Mouse (Mus musculus): ENCODE results near the gene Myh14. TPM values are rescaled to one million over a fixed set of nuclear protein-coding genes. Genes with fewer than 3 reads are reported as not detected.

Gene Myh14
- polyA plus RNA-seq, 1 experiment: 14.7 TPM

DNA sequence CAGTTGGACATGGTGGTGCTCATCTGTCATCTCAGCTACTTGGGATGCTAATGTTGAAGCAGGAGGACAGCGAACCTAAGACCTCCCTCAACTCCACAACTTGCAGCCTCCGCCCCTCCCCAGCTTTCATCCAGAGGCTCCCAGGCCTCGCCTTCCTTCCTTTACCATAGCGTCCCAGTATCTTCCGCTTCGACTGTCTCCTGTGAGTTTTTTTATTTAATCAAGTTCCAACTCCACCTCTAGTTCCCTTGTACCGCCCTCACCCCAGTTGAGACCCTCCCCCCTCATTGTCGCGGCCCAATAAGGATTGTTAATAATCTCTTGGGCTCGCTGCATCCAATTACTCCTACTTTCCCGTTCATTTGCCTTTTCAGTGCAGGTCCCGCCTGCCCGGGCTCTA is 80.7 kb downstream of the Myh14 start:
- H3K27ac ChIP-seq (ENCODE audit: insufficient read depth, low read length): peak overlapping the region; percentile 35
- no peaks in the 10 kb centered on the region for H3K27me3 ChIP-seq (ENCODE audit: control insufficient read depth, insufficient read depth, low read length, poor library complexity, severe bottlenecking)
- H3K36me3 ChIP-seq (ENCODE audit: control insufficient read depth, insufficient read depth, low read length, poor library complexity, severe bottlenecking): no peaks in the 10 kb centered on the region
- H3K9me3 ChIP-seq (replicated peaks; ENCODE audit: control insufficient read depth, insufficient read depth, low read length, poor library complexity, severe bottlenecking): no peaks in the 10 kb centered on the region
- no peaks in the 10 kb centered on the region for H3K4me1 ChIP-seq (ENCODE audit: control insufficient read depth, insufficient read depth, low read length)
- no peak for TF ChIP-seq EP300 (IDR thresholded peaks at IDR 0.05; ENCODE audit: insufficient read depth, low read depth, low read length)
- peak; percentile 13 for TF ChIP-seq POLR2A (IDR thresholded peaks at IDR 0.05; ENCODE audit: insufficient read depth, low read length)
- no peak for TF ChIP-seq CTCF (IDR thresholded peaks at IDR 0.05; ENCODE audit: low read depth, low read length)
- H3K4me3 ChIP-seq (ENCODE audit: low read depth, low read length): peak overlapping the region; percentile 90
- peak overlapping the region; percentile 52 for H3K9ac ChIP-seq (ENCODE audit: low read depth, poor library complexity, severe bottlenecking)

DNA sequence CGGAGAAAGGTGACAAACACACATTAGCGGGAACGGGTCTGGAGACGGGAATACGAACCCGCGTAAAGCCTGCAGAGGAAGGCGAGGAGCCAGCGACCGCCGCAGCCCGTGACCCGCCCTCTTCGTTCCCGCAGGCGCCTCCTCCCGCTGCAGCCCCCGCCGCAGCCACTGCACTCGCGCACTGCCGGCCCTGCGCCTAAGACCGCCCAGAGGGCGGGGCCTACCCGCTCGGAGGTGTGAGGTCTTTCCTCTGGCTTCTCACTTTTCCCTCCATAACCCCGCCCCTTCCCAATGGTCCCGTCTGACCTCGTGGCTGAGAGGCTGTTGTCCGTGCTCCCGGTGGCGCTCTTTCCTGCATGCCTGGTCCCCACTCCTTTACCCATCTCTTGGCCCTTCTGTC is 81.5 kb downstream of the Myh14 start:
- Histone ChIP-seq H3K9me3 (replicated peaks; ENCODE audit: control insufficient read depth, insufficient read depth, low read length, poor library complexity, severe bottlenecking) (no peaks in the 10 kb centered on the region), H3K4me3 (ENCODE audit: low read depth, low read length) (peak overlapping the region; percentile 90), H3K36me3 (ENCODE audit: control insufficient read depth, insufficient read depth, low read length, poor library complexity, severe bottlenecking) (no peaks in the 10 kb centered on the region), H3K27ac (ENCODE audit: insufficient read depth, low read length) (peak overlapping the region; percentile 35), H3K9ac (ENCODE audit: low read depth, poor library complexity, severe bottlenecking) (peak overlapping the region; percentile 52), H3K4me1 (ENCODE audit: control insufficient read depth, insufficient read depth, low read length) (no peaks in the 10 kb centered on the region), H3K27me3 (ENCODE audit: control insufficient read depth, insufficient read depth, low read length, poor library complexity, severe bottlenecking) (no peaks in the 10 kb centered on the region)
- TF ChIP-seq POLR2A (IDR thresholded peaks at IDR 0.05; ENCODE audit: insufficient read depth, low read length) (peak; percentile 70), EP300 (IDR thresholded peaks at IDR 0.05; ENCODE audit: insufficient read depth, low read depth, low read length) (peak; percentile 53; the same call in 1 of the 2 replicates), CTCF (IDR thresholded peaks at IDR 0.05; ENCODE audit: low read depth, low read length) (peak; percentile 26)

DNA sequence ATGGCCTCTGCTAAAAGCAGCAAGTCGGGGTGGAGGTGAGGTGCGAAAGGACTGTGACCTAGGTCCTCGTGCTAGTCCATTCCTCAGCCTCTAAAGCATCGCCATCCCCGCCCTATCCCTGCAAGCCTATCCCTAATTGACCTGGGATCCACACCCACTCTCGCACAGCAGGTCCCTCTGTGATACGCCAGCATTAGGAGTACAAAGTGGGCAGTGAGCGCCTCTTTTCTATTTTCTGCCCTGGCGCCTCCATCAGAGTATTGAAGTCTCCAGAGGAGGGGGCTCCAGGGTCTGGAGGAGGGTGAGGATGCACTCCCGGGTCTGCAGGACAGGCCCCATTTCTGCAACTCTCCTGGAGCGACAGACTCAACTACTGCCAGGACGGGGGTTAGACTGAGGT is 82.3 kb downstream of the Myh14 start:
- Histone ChIP-seq H3K27me3 (ENCODE audit: control insufficient read depth, insufficient read depth, low read length, poor library complexity, severe bottlenecking) (no peaks in the 10 kb centered on the region), H3K4me3 (ENCODE audit: low read depth, low read length) (peak overlapping the region; percentile 76), H3K4me1 (ENCODE audit: control insufficient read depth, insufficient read depth, low read length) (no peaks in the 10 kb centered on the region), H3K27ac (ENCODE audit: insufficient read depth, low read length) (no peak overlapping the region), H3K9me3 (replicated peaks; ENCODE audit: control insufficient read depth, insufficient read depth, low read length, poor library complexity, severe bottlenecking) (no peaks in the 10 kb centered on the region), H3K9ac (ENCODE audit: low read depth, poor library complexity, severe bottlenecking) (peak overlapping the region; percentile 33), H3K36me3 (ENCODE audit: control insufficient read depth, insufficient read depth, low read length, poor library complexity, severe bottlenecking) (no peaks in the 10 kb centered on the region)
- TF ChIP-seq CTCF (IDR thresholded peaks at IDR 0.05; ENCODE audit: low read depth, low read length) (no peak), EP300 (IDR thresholded peaks at IDR 0.05; ENCODE audit: insufficient read depth, low read depth, low read length) (no peak)

DNA sequence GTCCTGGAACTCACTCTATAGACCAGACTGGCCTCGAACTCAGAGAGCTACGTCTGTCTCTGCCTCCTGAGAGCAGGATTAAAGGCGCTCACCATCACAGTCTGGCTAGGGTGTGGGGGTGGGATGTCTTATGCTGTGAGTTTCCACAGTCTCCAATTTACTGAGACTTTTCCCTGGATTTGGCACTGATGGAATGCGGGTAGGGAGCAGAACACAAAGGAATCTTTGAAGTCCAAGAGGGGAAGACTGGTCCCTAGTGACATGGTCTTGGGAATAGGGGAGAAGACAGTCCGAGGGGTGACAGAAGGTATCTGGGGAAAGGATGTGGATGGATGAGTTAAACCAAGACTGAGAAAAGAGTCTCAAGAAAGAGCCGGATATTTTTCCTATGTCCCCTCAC is 83.0 kb downstream of the Myh14 start:
- Histone ChIP-seq H3K36me3 (ENCODE audit: control insufficient read depth, insufficient read depth, low read length, poor library complexity, severe bottlenecking) (no peaks in the 10 kb centered on the region), H3K27me3 (ENCODE audit: control insufficient read depth, insufficient read depth, low read length, poor library complexity, severe bottlenecking) (no peaks in the 10 kb centered on the region), H3K9ac (ENCODE audit: low read depth, poor library complexity, severe bottlenecking) (peak overlapping the region; percentile 33), H3K27ac (ENCODE audit: insufficient read depth, low read length) (no peak overlapping the region), H3K4me1 (ENCODE audit: control insufficient read depth, insufficient read depth, low read length) (no peaks in the 10 kb centered on the region), H3K4me3 (ENCODE audit: low read depth, low read length) (peak overlapping the region; percentile 53), H3K9me3 (replicated peaks; ENCODE audit: control insufficient read depth, insufficient read depth, low read length, poor library complexity, severe bottlenecking) (no peaks in the 10 kb centered on the region)
- TF ChIP-seq POLR2A (IDR thresholded peaks at IDR 0.05; ENCODE audit: insufficient read depth, low read length) (no peak), CTCF (IDR thresholded peaks at IDR 0.05; ENCODE audit: low read depth, low read length) (no peak), EP300 (IDR thresholded peaks at IDR 0.05; ENCODE audit: insufficient read depth, low read depth, low read length) (no peak)

DNA sequence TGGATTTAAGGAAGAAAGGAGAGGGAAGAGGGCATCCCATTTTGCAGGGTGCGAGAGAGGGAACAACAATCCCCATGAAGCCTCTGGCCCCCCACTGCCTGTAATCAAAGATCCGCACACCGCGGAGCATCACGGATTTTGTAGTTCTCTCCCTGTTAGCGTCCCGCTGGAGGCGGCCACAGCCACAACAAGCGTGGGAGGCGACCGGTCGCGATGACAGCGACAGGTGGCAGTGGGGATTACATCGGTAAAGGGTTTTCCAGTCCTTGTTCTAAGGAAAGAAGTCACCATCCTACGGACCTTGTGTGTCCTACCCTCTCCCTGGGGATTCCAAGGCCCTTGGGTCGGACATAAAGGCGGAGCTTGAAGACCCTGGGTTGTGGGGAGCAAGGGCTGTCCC is 83.7 kb downstream of the Myh14 start:
- peak overlapping the region; percentile 53 for H3K4me3 ChIP-seq (ENCODE audit: low read depth, low read length)
- H3K9me3 ChIP-seq (replicated peaks; ENCODE audit: control insufficient read depth, insufficient read depth, low read length, poor library complexity, severe bottlenecking): no peaks in the 10 kb centered on the region
- no peaks in the 10 kb centered on the region for H3K4me1 ChIP-seq (ENCODE audit: control insufficient read depth, insufficient read depth, low read length)
- H3K36me3 ChIP-seq (ENCODE audit: control insufficient read depth, insufficient read depth, low read length, poor library complexity, severe bottlenecking): no peaks in the 10 kb centered on the region
- peak overlapping the region; percentile 33; the same call in 1 of the 2 replicates for H3K9ac ChIP-seq (ENCODE audit: low read depth, poor library complexity, severe bottlenecking)
- TF ChIP-seq POLR2A (IDR thresholded peaks at IDR 0.05; ENCODE audit: insufficient read depth, low read length) (no peak), CTCF (IDR thresholded peaks at IDR 0.05; ENCODE audit: low read depth, low read length) (no peak), EP300 (IDR thresholded peaks at IDR 0.05; ENCODE audit: insufficient read depth, low read depth, low read length) (no peak)
- H3K27ac ChIP-seq (ENCODE audit: insufficient read depth, low read length): no peak overlapping the region
- no peaks in the 10 kb centered on the region for H3K27me3 ChIP-seq (ENCODE audit: control insufficient read depth, insufficient read depth, low read length, poor library complexity, severe bottlenecking)

GRCm38 (mm10) chr7:44586518-44586917 is 84.1 kb downstream of the Myh14 start:
- H3K36me3 ChIP-seq (ENCODE audit: control insufficient read depth, insufficient read depth, low read length, poor library complexity, severe bottlenecking): no peaks in the 10 kb centered on the region
- no peaks in the 10 kb centered on the region for H3K4me1 ChIP-seq (ENCODE audit: control insufficient read depth, insufficient read depth, low read length)
- H3K27me3 ChIP-seq (ENCODE audit: control insufficient read depth, insufficient read depth, low read length, poor library complexity, severe bottlenecking): no peaks in the 10 kb centered on the region
- no peaks in the 10 kb centered on the region for H3K9me3 ChIP-seq (replicated peaks; ENCODE audit: control insufficient read depth, insufficient read depth, low read length, poor library complexity, severe bottlenecking)
- H3K9ac ChIP-seq (ENCODE audit: low read depth, poor library complexity, severe bottlenecking): 0 out of 2 replicates have a peak overlapping the region, but pooled peaks have one; percentile 37
- peak overlapping the region; percentile 13 for H3K4me3 ChIP-seq (ENCODE audit: low read depth, low read length)
- TF ChIP-seq EP300 (IDR thresholded peaks at IDR 0.05; ENCODE audit: insufficient read depth, low read depth, low read length) (no peak), POLR2A (IDR thresholded peaks at IDR 0.05; ENCODE audit: insufficient read depth, low read length) (no peak), CTCF (IDR thresholded peaks at IDR 0.05; ENCODE audit: low read depth, low read length) (no peak)
- no peak overlapping the region for H3K27ac ChIP-seq (ENCODE audit: insufficient read depth, low read length)

All from ES-Bruce4 (cell line).